Mouse (Mus musculus): Measurements from ENCODE around the gene 4921524J17Rik. TPM values are rescaled to one million over a fixed set of nuclear protein-coding genes. Genes with fewer than 3 reads are reported as not detected.

The 4921524J17Rik gene
- polyA plus RNA-seq (2012; rRNA removed), result 14.5 and 15.2 TPM in 2 replicates

DNA sequence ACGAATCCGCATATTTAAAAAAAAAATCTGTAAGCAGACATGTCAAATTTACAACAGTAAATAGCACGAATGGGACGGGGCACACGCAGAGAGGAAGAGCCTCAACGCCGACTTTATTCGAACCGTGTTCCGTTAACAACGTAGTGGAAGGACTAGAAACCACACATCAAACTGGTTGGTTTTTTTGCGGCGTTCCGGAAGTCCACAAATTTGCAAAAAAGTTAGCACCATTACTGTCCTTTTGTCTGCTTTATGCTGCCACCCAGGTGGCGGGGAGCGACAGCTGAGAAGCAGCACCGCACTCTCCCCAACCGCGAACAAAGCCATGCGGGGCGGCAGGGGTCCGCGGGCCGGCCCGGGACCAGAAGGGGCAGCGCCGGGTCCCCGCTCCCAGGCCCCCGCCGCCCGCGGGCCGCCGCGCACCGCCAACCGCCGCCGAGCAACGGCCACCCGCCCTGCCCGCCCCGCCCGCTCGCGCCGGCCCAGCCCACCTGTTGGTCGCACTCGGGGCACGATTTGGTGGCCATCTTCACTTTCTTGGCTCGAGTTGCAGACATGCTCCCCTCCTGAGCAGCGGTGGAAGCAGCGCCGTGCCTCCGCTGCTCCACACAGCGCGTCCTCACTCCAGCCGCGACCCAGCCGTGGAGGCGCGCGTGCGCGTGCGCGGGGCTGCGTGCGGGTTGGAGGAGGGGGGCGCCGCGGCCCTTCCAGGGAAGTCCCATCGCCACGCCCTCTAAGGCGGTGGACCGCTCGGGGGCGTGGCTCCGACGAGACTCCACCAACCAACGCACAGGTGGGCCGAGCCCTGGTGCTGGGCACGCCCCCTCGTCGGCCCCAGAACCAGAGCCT lies at the start of gene 4921524J17Rik:
Gene 4921524J17Rik (minus strand): TSS at position 666 of the 849 bp plus-strand sequence.
- DNase-seq (ENCODE audit: extremely low spot score in 1 of 2, low spot score in 1 of 2), result peak; percentile 93 to 96

GRCm38 (mm10) chr8:85482427-85482826 lies 49.8 kb upstream of the 4921524J17Rik start:
- no peak for DNase-seq (ENCODE audit: extremely low spot score in 1 of 2, low spot score in 1 of 2)

DNA sequence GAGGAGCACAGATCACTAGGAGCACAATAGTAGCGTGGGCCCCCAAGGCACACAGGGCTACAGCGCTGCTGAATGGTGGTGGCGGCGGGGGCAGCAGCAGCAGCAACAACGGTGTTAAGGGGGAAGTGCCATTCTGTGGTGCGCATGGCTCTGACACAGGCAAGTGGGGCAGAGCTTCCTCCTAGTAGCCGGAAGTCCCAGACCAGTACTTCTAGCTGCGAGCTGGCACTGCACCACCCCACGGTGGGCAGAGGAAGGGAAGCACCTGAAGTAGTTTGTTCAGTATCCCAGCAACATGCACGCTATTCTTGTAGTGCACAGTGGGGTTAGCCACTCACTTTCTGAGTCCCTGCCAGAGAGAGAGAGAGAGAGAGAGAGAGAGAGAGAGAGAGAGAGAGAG lies 49.3 kb upstream of the 4921524J17Rik start:
- DNase-seq (ENCODE audit: extremely low spot score in 1 of 2, low spot score in 1 of 2), result peak in 1 of 2 experiments; percentile 53

- DNase-seq (ENCODE audit: extremely low spot score in 1 of 2, low spot score in 1 of 2), result no peak
Measured at GRCm38 (mm10) chr8:85479710-85480109, 47.1 kb upstream of the 4921524J17Rik start.

DNA sequence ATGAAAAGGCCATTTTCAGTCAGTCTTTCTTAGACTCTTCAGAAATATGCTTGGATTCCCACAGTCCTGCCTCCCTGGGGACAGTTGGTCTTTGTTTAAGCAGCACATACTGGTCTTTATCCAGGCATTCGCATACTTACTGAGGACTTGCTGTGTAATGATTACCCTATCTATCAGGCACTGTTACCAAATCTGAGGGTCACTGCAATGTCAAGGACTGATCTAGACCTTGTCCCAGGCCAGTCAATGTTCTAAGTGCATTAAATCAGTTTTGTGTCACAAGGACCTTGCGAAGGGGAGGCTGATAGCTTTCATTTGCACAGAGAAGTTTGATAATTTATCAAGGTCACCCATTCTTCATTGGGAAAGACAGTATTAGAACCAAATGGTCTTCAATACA lies 45.8 kb upstream of the 4921524J17Rik start:
- no peak for DNase-seq (ENCODE audit: extremely low spot score in 1 of 2, low spot score in 1 of 2)

GRCm38 (mm10) chr8:85476970-85477545 lies 44.4 kb upstream of the 4921524J17Rik start:
- DNase-seq (ENCODE audit: extremely low spot score in 1 of 2, low spot score in 1 of 2), result no peak

GRCm38 (mm10) chr8:85474924-85475323 lies 42.3 kb upstream of the 4921524J17Rik start:
- no peak for DNase-seq (ENCODE audit: extremely low spot score in 1 of 2, low spot score in 1 of 2)

DNA sequence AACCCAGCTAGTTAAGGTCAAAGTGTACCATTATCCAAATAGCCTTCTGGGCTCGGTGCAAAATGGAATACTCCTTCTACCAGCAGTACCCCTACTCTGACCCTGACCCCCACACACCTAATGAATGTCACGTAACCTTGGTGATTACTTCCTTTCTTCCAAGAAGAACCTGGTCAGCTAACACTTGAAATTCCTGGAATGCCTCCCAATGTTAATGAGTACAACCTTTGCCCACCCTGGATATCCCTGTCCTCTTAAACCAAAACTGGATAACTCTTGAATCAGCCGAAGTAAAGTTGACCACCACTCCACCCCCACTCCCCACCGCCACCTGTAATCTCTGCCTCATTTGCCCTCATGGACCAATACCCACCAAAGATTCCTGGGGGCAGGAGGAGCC lies 40.6 kb upstream of the 4921524J17Rik start:
- no peak for DNase-seq (ENCODE audit: extremely low spot score in 1 of 2, low spot score in 1 of 2)

DNA sequence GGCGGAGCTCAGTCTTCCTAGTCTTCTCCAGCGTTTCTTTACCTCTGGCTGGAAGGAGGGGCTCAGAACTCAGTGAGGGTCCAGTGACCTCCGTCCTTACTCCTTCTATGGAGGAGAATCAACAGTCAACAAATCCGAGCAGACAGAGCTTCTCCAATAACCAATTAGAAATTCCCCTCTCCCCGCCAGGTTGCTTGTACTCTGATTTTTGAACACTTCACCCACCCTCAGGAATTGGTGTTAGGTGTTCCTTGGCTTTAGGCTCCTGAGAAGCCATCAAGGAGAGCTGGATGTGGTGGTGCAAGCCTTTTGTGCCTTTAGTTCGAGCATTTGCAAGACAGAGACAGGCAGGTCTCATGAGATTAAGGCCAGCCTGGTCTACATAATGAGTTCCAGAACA lies 40.2 kb upstream of the 4921524J17Rik start:
- DNase-seq (ENCODE audit: extremely low spot score in 1 of 2, low spot score in 1 of 2), result no peak

GRCm38 (mm10) chr8:85470753-85471152 lies 38.1 kb upstream of the 4921524J17Rik start:
- DNase-seq (ENCODE audit: extremely low spot score in 1 of 2, low spot score in 1 of 2), result no peak

- DNase-seq (ENCODE audit: extremely low spot score in 1 of 2, low spot score in 1 of 2), result no peak
Measured at GRCm38 (mm10) chr8:85466056-85466455, 33.4 kb upstream of the 4921524J17Rik start.

DNA sequence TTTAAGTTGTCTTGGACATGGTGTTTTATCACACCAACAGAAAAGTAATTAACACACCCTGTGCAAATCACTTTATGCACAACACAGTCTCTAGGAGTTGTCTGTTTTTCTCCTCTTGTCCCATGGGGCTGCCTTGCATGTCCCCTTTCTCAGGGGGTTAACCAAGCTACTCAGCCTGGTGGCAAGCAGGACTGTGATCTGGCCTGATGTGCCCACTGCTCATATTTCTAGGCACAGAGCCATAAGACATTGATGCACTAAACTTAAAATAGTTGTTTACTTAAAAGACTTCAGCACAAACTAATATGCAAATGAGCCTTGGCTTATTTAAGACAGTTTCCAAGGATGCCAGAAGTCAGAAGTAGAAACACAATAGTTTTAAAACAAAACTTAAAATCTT lies 31.7 kb upstream of the 4921524J17Rik start:
- no peak for DNase-seq (ENCODE audit: extremely low spot score in 1 of 2, low spot score in 1 of 2)

DNA sequence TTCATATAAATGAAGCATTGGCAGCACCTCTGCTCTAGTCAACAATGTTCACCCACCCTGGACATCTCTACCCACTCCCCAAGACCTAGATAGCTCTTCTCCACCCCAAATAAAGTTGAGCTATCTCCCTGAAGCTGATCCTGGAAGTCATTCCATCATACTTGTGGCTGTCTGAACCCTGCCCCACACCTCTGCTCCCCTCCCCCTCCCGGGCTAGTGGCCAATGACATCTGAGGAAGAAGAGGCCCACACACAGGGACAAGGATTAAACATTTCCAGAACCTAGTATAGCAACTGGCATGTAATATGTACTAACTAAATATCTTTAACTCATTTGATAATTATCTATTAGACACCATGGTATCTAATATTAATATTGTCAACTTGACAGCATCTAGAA lies 29.8 kb upstream of the 4921524J17Rik start:
- DNase-seq (ENCODE audit: extremely low spot score in 1 of 2, low spot score in 1 of 2), result no peak

- no peak for DNase-seq (ENCODE audit: extremely low spot score in 1 of 2, low spot score in 1 of 2)
Measured at GRCm38 (mm10) chr8:85461377-85461776, 28.7 kb upstream of the 4921524J17Rik start.

DNA sequence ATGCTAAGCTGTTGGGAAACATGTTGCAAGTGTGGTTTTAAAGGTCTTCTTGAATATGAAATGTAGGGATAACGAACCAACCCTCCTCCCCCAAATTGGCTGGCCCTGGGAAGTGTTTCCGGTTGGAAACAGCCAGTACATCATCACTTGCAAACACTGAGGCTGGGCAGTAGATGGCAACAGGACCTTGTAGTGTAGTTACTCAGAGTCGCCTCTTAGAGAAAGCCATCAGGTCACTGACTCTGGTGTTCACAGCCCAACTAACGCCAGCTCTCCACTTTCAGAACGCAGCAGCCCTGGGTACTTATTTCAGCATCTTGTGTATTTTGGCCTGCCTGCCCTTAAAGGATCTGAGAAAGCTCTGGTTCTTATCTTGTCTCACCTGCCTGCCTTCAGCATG lies 28.2 kb upstream of the 4921524J17Rik start:
- DNase-seq (ENCODE audit: extremely low spot score in 1 of 2, low spot score in 1 of 2), result peak in 1 of 2 experiments; percentile 23

DNA sequence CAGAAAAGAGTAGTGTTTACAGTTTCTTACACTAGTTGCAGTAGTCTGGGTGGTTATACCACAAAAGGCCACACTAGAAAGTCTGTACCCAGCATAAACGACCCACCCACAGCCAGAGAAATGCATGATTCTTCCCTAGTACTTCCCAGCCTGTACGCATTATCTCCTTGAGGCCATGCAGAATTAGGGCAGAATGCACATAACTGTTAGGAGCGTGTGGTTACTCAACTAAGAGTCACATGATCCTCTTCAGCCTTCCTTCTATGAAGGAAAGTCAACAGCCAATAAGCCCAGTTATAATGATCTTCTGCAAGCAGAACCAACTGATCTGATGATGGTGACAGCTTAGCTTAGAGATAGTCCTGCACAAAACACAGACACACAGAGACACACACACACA lies 26.9 kb upstream of the 4921524J17Rik start:
- no peak for DNase-seq (ENCODE audit: extremely low spot score in 1 of 2, low spot score in 1 of 2)

DNA sequence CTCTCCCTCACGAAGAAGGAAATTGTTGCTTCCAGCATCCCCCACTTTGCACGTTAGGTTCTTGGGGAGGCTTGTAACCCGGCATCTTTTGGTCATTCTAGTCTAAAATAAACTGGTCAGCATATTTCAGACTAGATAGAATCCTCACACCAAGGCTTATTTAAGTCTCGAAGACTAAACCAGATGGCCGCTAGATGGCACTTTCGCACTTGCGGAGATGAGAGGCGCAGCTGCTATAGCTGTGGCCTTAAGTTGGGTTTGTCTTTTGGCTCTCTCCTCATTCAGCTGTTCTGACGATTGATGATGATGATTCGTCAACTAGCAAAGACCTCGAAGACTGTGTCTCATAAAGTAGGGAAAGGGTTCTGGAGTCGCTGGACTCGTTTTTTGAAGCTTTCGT lies 23.9 kb upstream of the 4921524J17Rik start:
- DNase-seq (ENCODE audit: extremely low spot score in 1 of 2, low spot score in 1 of 2), result peak in 1 of 2 experiments; percentile 82

DNA sequence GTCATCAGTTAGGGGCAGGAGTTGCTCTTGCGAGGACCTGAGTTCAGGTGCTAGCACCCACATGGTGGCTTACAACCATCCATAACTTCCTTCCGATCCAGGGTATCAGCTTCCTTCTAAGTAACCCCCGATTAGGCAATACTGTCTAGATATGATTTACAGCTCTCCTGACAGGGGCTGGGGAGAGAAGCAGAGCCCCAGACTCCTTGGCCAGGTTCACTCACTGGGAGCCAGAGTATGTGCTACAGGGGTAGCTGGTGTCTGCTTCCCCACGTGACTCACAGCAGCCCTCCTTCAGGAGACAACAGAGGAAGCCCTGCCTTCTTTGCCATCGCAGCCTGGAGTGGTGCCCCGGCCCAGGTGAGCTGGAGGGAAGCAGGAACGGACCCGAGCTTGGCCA lies 22.1 kb upstream of the 4921524J17Rik start:
- no peak for DNase-seq (ENCODE audit: extremely low spot score in 1 of 2, low spot score in 1 of 2)

GRCm38 (mm10) chr8:85453256-85453655 lies 20.6 kb upstream of the 4921524J17Rik start:
- DNase-seq (ENCODE audit: extremely low spot score in 1 of 2, low spot score in 1 of 2), result no peak

DNA sequence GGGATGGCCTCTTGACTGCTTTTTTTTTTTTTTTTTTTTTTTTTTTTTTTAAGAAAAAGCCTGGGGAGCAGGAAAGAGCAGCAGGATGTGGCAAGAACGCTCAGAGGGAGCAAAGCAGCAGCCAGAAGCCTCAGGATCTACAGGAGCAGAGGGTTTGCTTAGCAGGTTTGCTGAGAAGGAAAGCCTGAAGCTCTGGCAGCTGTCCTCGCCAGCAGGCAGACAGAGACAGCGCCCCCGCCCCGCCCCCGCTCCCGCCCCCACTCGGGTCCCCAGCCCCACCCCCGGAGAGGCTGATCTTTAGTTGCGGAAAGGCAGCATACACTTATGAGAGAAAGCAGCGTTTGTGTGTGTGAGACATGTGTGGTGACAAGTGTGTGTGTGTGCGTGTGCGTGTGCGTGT lies 19.7 kb upstream of the 4921524J17Rik start:
- no peak for DNase-seq (ENCODE audit: extremely low spot score in 1 of 2, low spot score in 1 of 2)

- DNase-seq (ENCODE audit: extremely low spot score in 1 of 2, low spot score in 1 of 2), result no peak
Measured at GRCm38 (mm10) chr8:85450335-85450734, 17.7 kb upstream of the 4921524J17Rik start.
